In genomic region chr16:18066060-18067009, GRCm38 (mm10) we compare ENCODE assay signal across 8 mouse cellular contexts. TPM values are rescaled to one million over a fixed set of nuclear protein-coding genes. Genes with fewer than 3 reads are reported as not detected.
DNase-seq lines count a peak whose midpoint lies in the region; ATAC-seq and TF ChIP-seq lines count a peak whose summit lies in the region.

No protein-coding gene starts in this region.

- H3K79me3 ChIP-seq in C2C12 (ENCODE audit: low read depth) = peaks cover 8% of the 10 kb centered on the region

- under 1% methylated on average over 81 of the region's 81 CpGs for WGBS in heart, embryonic 10.5 days
- under 1% methylated on average over 80 of the region's 81 CpGs for WGBS in kidney, embryonic 15.5 days
- WGBS in limb, embryonic 15.5 days = under 1% methylated on average over 81 of the region's 81 CpGs
- WGBS in midbrain, postnatal 0 days = under 1% methylated on average over 79 of the region's 81 CpGs

- no peaks in the 10 kb centered on the region for H3K9me3 ChIP-seq in heart, embryonic 10.5 days
- no peaks in the 10 kb centered on the region for H3K9me3 ChIP-seq in kidney, embryonic 15.5 days (replicated peaks)
- H3K9me3 ChIP-seq in limb, embryonic 15.5 days = no peaks in the 10 kb centered on the region
- no peaks in the 10 kb centered on the region for H3K9me3 ChIP-seq in midbrain, postnatal 0 days (ENCODE audit: low read length)

- peak; percentile 98 for ATAC-seq in kidney, embryonic 15.5 days (replicated peaks; ENCODE audit: low FRiP score)
- ATAC-seq in limb, embryonic 15.5 days (ENCODE audit: insufficient number of reproducible peaks, low FRiP score, low TSS enrichment, low read depth) = peak; percentile 94
- peak; percentile 96 for ATAC-seq in midbrain, postnatal 0 days (ENCODE audit: low FRiP score)

- H3K4me1 ChIP-seq in embryonic fibroblast, embryonic 13.5 days (ENCODE audit: control insufficient read depth, insufficient read depth, low read length) = no peaks in the 10 kb centered on the region; the same call in 1 of the 2 replicates
- H3K4me1 ChIP-seq in heart, embryonic 10.5 days = peaks cover 14% of the 10 kb centered on the region
- H3K4me1 ChIP-seq in kidney, embryonic 15.5 days = peaks cover 18% of the 10 kb centered on the region
- peaks cover 10% of the 10 kb centered on the region for H3K4me1 ChIP-seq in limb, embryonic 15.5 days
- no peaks in the 10 kb centered on the region; the same call in 1 of the 2 replicates for H3K4me1 ChIP-seq in midbrain, postnatal 0 days (ENCODE audit: insufficient read depth, low read length)

- H3K27me3 ChIP-seq in C2C12 (ENCODE audit: control insufficient read depth, insufficient read depth, insufficient read length) = no peaks in the 10 kb centered on the region
- no peaks in the 10 kb centered on the region for H3K27me3 ChIP-seq in heart, embryonic 10.5 days (ENCODE audit: insufficient read depth, poor library complexity, severe bottlenecking)
- H3K27me3 ChIP-seq in kidney, embryonic 15.5 days = no peaks in the 10 kb centered on the region; the same call in 1 of the 2 replicates
- H3K27me3 ChIP-seq in limb, embryonic 15.5 days = no peaks in the 10 kb centered on the region; the same call in 1 of the 2 replicates
- H3K27me3 ChIP-seq in midbrain, postnatal 0 days (ENCODE audit: insufficient read depth, low read length) = no peaks in the 10 kb centered on the region

- H3ac ChIP-seq in C2C12 (ENCODE audit: control insufficient read depth, insufficient read length, low read depth) = peak overlapping the region; percentile 61

- H3K36me3 ChIP-seq in C2C12 (ENCODE audit: control insufficient read depth, insufficient read depth) = peaks cover 7% of the 10 kb centered on the region
- H3K36me3 ChIP-seq in heart, embryonic 10.5 days = peaks cover 26% of the 10 kb centered on the region
- H3K36me3 ChIP-seq in kidney, embryonic 15.5 days = peaks cover 31% of the 10 kb centered on the region
- peaks cover 32% of the 10 kb centered on the region for H3K36me3 ChIP-seq in limb, embryonic 15.5 days
- peaks cover 16% of the 10 kb centered on the region for H3K36me3 ChIP-seq in midbrain, postnatal 0 days (ENCODE audit: insufficient read depth, low read length)

- peak overlapping the region; percentile 65 for H3K4me3 ChIP-seq in C2C12 (ENCODE audit: insufficient read depth, poor library complexity, severe bottlenecking)
- peak overlapping the region; percentile 93 for H3K4me3 ChIP-seq in embryonic fibroblast, embryonic 13.5 days (ENCODE audit: insufficient read depth, low read length)
- peak overlapping the region; percentile 91 for H3K4me3 ChIP-seq in heart, embryonic 10.5 days
- H3K4me3 ChIP-seq in kidney, embryonic 15.5 days (replicated peaks) = peak overlapping the region; percentile 72
- H3K4me3 ChIP-seq in limb, embryonic 15.5 days = peak overlapping the region; percentile 88
- H3K4me3 ChIP-seq in midbrain, postnatal 0 days (ENCODE audit: low read depth, low read length) = peak overlapping the region; percentile 77

- peaks cover 11% of the 10 kb centered on the region for H3K79me2 ChIP-seq in C2C12 (ENCODE audit: control insufficient read depth, insufficient read depth)

- peak overlapping the region; percentile 71 for H3K9ac ChIP-seq in kidney, embryonic 15.5 days
- peak overlapping the region; percentile 94 for H3K9ac ChIP-seq in limb, embryonic 15.5 days
- peak overlapping the region; percentile 90 for H3K9ac ChIP-seq in midbrain, postnatal 0 days (replicated peaks; ENCODE audit: low read length, poor library complexity, severe bottlenecking)

- DNase-seq in brain, adult 2 months (ENCODE audit: low read depth, low spot score) = peak; percentile 95
- peak; percentile 97 for DNase-seq in heart, embryonic 10.5 days (ENCODE audit: low spot score)
- DNase-seq in midbrain, postnatal 0 days (ENCODE audit: low spot score) = peak; percentile 96
- DNase-seq in spleen, postnatal 10 days (ENCODE audit: low spot score in 2 of 2) = peak; percentile 76 to 92

- H3K4me2 ChIP-seq in kidney, embryonic 15.5 days = peak overlapping the region; percentile 87
- H3K4me2 ChIP-seq in limb, embryonic 15.5 days = peak overlapping the region; percentile 68
- H3K4me2 ChIP-seq in midbrain, postnatal 0 days (ENCODE audit: low read depth, low read length, poor library complexity, severe bottlenecking) = peak overlapping the region; percentile 74

- H3K27ac ChIP-seq in embryonic fibroblast, embryonic 13.5 days (ENCODE audit: insufficient read depth, low read length) = peak overlapping the region; percentile 28
- peak overlapping the region; percentile 96 for H3K27ac ChIP-seq in heart, embryonic 10.5 days
- H3K27ac ChIP-seq in kidney, embryonic 15.5 days = peak overlapping the region; percentile 96
- H3K27ac ChIP-seq in limb, embryonic 15.5 days = peak overlapping the region; percentile 91
- peak overlapping the region; percentile 95 for H3K27ac ChIP-seq in midbrain, postnatal 0 days (ENCODE audit: low read depth, low read length)

- peak; percentile 92 for TF ChIP-seq POLR2A in embryonic fibroblast, embryonic 13.5 days (IDR thresholded peaks at IDR 0.05; ENCODE audit: low read depth, low read length)

- TF ChIP-seq CTCF in C2C12 (IDR thresholded peaks at IDR 0.05; ENCODE audit: control insufficient read depth, insufficient read depth, insufficient read length) = no peak
- no peak for TF ChIP-seq CTCF in embryonic fibroblast, embryonic 13.5 days (IDR thresholded peaks at IDR 0.05; ENCODE audit: borderline replicate concordance, insufficient read depth, low read length)
- TF ChIP-seq CTCF in midbrain, postnatal 0 days (IDR thresholded peaks at IDR 0.05) = peak; percentile 16; the same call in 1 of the 2 replicates

TF ChIP-seq in C2C12, 6 proteins besides CTCF, POLR2A, EP300 and RAD21:
- TF ChIP-seq MAX (IDR thresholded peaks at IDR 0.05) (no peak), MYOG (IDR thresholded peaks at IDR 0.05; ENCODE audit: control insufficient read depth, extremely low read depth, insufficient read length) (no peak), USF1 (IDR thresholded peaks at IDR 0.05; ENCODE audit: low read depth) (no peak), FOSL1 (IDR thresholded peaks at IDR 0.05; ENCODE audit: insufficient read depth, low read length, poor library complexity, severe bottlenecking) (no peak), MYOD1 (IDR thresholded peaks at IDR 0.05; ENCODE audit: control insufficient read depth, insufficient read length, low read depth) (no peak), CEBPB (IDR thresholded peaks at IDR 0.05; ENCODE audit: low read depth) (no peak)

RNA-seq across cellular contexts. Expression of gene Dgcr6, which starts 13.7 kb away (rescaled TPM):
- 71.1 TPM for polyA plus RNA-seq in C2C12 (2012; fragmentation: generic; extraction: Trizol)
- polyA plus RNA-seq in embryonic fibroblast, embryonic 13.5 days (2011; ENCODE audit: insufficient read length, low read depth, missing spikeins) = 26.1 and 34.5 TPM in 2 replicates
- 73.8 and 97.3 TPM in 2 replicates for polyA plus RNA-seq in heart, embryonic 10.5 days (2016; fragmentation: Nextera tagmentation; extraction: Ambion mirVana)
- polyA plus RNA-seq in kidney, embryonic 15.5 days (2015; fragmentation: Nextera tagmentation; extraction: Ambion mirVana) = 93.2 and 105 TPM in 2 replicates
- 108 and 114 TPM in 2 replicates for polyA plus RNA-seq in limb, embryonic 15.5 days (2015; fragmentation: Nextera tagmentation; extraction: Ambion mirVana)
- total RNA-seq in midbrain, postnatal 0 days (2014; rRNA removed) = 64.0 and 68.5 TPM in 2 replicates
- polyA plus RNA-seq in midbrain, postnatal 0 days (2015; fragmentation: Nextera tagmentation; extraction: Ambion mirVana) = 164 and 172 TPM in 2 replicates

RNA-seq across cellular contexts. Expression of gene Prodh, which starts 23.7 kb away (rescaled TPM):
- 7.3 TPM for polyA plus RNA-seq in C2C12 (2012; fragmentation: generic; extraction: Trizol)
- 0.70 and 0.80 TPM in 2 replicates for polyA plus RNA-seq in embryonic fibroblast, embryonic 13.5 days (2011; ENCODE audit: insufficient read length, low read depth, missing spikeins)
- 14.2 and 16.0 TPM in 2 replicates for polyA plus RNA-seq in heart, embryonic 10.5 days (2016; fragmentation: Nextera tagmentation; extraction: Ambion mirVana)
- 19.5 and 20.5 TPM in 2 replicates for polyA plus RNA-seq in kidney, embryonic 15.5 days (2015; fragmentation: Nextera tagmentation; extraction: Ambion mirVana)
- polyA plus RNA-seq in limb, embryonic 15.5 days (2015; fragmentation: Nextera tagmentation; extraction: Ambion mirVana) = 10.9 and 11.8 TPM in 2 replicates
- 11.1 and 14.8 TPM in 2 replicates for total RNA-seq in midbrain, postnatal 0 days (2014; rRNA removed)
- polyA plus RNA-seq in midbrain, postnatal 0 days (2015; fragmentation: Nextera tagmentation; extraction: Ambion mirVana) = 5.4 and 6.8 TPM in 2 replicates

Comparison
In these comparisons a context has a peak if more than half of its experiments do, and no peak if none do; other contexts are left out.
1. Peak in every context shown above with its lines: DNase-seq, ATAC-seq, H3K4me3 ChIP-seq and H3K27ac ChIP-seq.
2. H3K27ac ChIP-seq: peak in every context shown above with its lines; median percentile 96 in heart, embryonic 10.5 days; 96 in kidney, embryonic 15.5 days; 95 in midbrain, postnatal 0 days; 91 in limb, embryonic 15.5 days; 28 in embryonic fibroblast, embryonic 13.5 days.